Mouse (Mus musculus) hindlimb bud, embryonic 11.5 days (tissue): ENCODE measurements around the gene 1810013L24Rik.
"Not testable (repeated sequence)": the region's sequence is repeated elsewhere in the genome, so short reads cannot be mapped to it uniquely, and the experiment has no call there.

Experiments
- DNase-seq: peaks from one replicate; pipeline ENCODE4 v3.0.0-alpha.2; 2012; ENCODE audit warnings: low read depth, low spot score; ENCODE audit errors: extremely low spot score

Gene 1810013L24Rik

GRCm38 (mm10) chr16:8894214-8894613, 64.3 kb downstream of the 1810013L24Rik start:
- DNase-seq: not testable (repeated sequence)

- DNase-seq: no peak
Measured at GRCm38 (mm10) chr16:8895301-8895700, 65.4 kb downstream of the 1810013L24Rik start.

DNA sequence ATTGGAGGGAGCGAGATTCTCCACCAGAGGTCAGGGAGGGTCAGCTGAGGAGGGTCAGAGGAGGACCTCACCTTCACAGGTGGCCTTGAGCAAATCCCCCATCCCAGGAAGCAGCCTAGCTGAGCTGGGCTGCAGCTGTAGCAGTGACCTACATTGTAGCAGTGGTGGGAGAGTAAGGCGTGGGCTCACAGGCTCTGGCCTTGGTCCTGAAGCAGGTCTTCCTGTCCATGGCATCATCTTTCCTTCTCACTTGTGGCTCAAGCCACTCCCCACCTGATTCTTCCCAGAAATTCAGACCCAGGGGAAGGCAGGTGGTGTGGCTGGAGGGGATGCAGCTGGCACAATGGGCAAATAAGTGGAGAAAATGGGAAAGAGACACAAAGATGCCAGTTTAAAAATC, 76.2 kb downstream of the 1810013L24Rik start:
- DNase-seq: not testable (repeated sequence)
